Mouse (Mus musculus) forebrain, postnatal 0 days (tissue): ENCODE results near the gene Lsm12. TPM values are rescaled to one million over a fixed set of nuclear protein-coding genes. Genes with fewer than 3 reads are reported as not detected.

Source experiments
- ATAC-seq: fragments of 200-750 bp; cut with Nextera tagmentation; 2 replicates; pipeline ENCODE4 v1.8.0; 2017; ENCODE audit warnings: mild to moderate bottlenecking, moderate library complexity
- DNase-seq: peaks from one replicate; pipeline ENCODE4 v3.0.0-alpha.2; 2015
- H3K27ac ChIP-seq: fragments of 300-500 bp; sonication (generic); 2 replicates; pipeline ENCODE4 v1.5.1; 2014; ENCODE audit warnings: low read depth, mild to moderate bottlenecking, antibody characterized with exemption, low read length, moderate library complexity, mixed read lengths
- H3K27me3 ChIP-seq: fragments of 300-500 bp; sonication (generic); 2 replicates; pipeline ENCODE4 v1.6.1; 2014; ENCODE audit warnings: mild to moderate bottlenecking, low read length, mixed read lengths; ENCODE audit not compliant: insufficient read depth
- H3K36me3 ChIP-seq: fragments of 300-500 bp; sonication (generic); 2 replicates; pipeline ENCODE4 v1.6.1; 2014; ENCODE audit warnings: mild to moderate bottlenecking, moderate library complexity; ENCODE audit not compliant: insufficient read depth
- H3K4me1 ChIP-seq: fragments of 300-500 bp; sonication (generic); 2 replicates; pipeline ENCODE4 v1.6.1; 2014; ENCODE audit warnings: antibody characterized with exemption; ENCODE audit not compliant: insufficient read depth
- H3K4me2 ChIP-seq: fragments of 300-500 bp; sonication (generic); 2 replicates; pipeline ENCODE4 v1.6.1; 2014; ENCODE audit warnings: low read depth, mild to moderate bottlenecking, moderate library complexity
- H3K4me3 ChIP-seq: fragments of 300-500 bp; sonication (generic); 2 replicates; pipeline ENCODE4 v1.5.1; 2014; ENCODE audit warnings: low read depth, low read length, mixed read lengths
- H3K9ac ChIP-seq: fragments of 300-500 bp; sonication (generic); 2 replicates; pipeline ENCODE4 v1.6.1; 2014; ENCODE audit warnings: mild to moderate bottlenecking
- H3K9me3 ChIP-seq: fragments of 300-500 bp; sonication (generic); 2 replicates; pipeline ENCODE4 v1.6.1; 2016; ENCODE audit warnings: low read length
- CTCF ChIP-seq: sonication (generic); IDR thresholded peaks from 2 replicates; pipeline ENCODE4 v1.5.1; 2016; ENCODE audit warnings: antibody characterized with exemption, control low read depth, low read depth
- WGBS: fragments of 180-500 bp; shearing (Covaris S2); extraction: QIAGEN DNeasy Blood & Tissue Kit; methylation state at CpG from one replicate; pipeline ENCODE4 v1.1.7; 2014; 5-methylcytosine and 5-hydroxymethylcytosine counted together
- polyA plus RNA-seq: library from polyadenylated mRNA; unstranded; fragments of >200 nt; fragmentation: Nextera tagmentation; extraction: Ambion mirVana; gene quantifications from 2 replicates; pipeline ENCODE4 v1.2.1, GENCODE M21; 2015
- total RNA-seq: library from RNA; depleted of rRNA; stranded (reverse); fragments of >200 nt; gene quantifications from 2 replicates; pipeline ENCODE4 v1.2.3, GENCODE M21; 2014

The Lsm12 gene
- total and polyA plus RNA-seq, 2 experiments from 2014 or later = 86.4 to 145 TPM

- no peaks in the 10 kb centered on the region for H3K9me3 ChIP-seq
- ATAC-seq (no peak), DNase-seq (no peak)
- peaks cover 5% of the 10 kb centered on the region for H3K4me1 ChIP-seq
- no peak overlapping the region for H3K27ac ChIP-seq
- H3K36me3 ChIP-seq = peaks cover 19% of the 10 kb centered on the region
- TF ChIP-seq CTCF = no peak
- no peaks in the 10 kb centered on the region for H3K27me3 ChIP-seq
- H3K9ac ChIP-seq = no peak overlapping the region
- WGBS = 15% methylated on average over 1 of the region's 1 CpGs
- H3K4me3 ChIP-seq = peak overlapping the region; percentile 79; the same call in 1 of the 2 replicates
- no peak overlapping the region; the same call in 1 of the 2 replicates for H3K4me2 ChIP-seq
These were observed 28.4 kb downstream of the Lsm12 start for GRCm38 (mm10) chr11:102156786-102157089.

- H3K9me3 ChIP-seq = no peaks in the 10 kb centered on the region
- TF ChIP-seq CTCF = peak; percentile 54
- H3K4me2 ChIP-seq = peak within 1 kb of the TSS; percentile 90
- H3K27me3 ChIP-seq = no peaks in the 10 kb centered on the region
- WGBS = 0% methylated on average over 37 of the region's 37 CpGs
- H3K4me3 ChIP-seq = peak within 1 kb of the TSS; percentile 79
- ATAC-seq = peak; percentile 97
- H3K4me1 ChIP-seq = peaks cover 5% of the 10 kb centered on the region
- peak within 1 kb of the TSS; percentile 67 for H3K27ac ChIP-seq
- H3K36me3 ChIP-seq = peaks cover 17% of the 10 kb centered on the region
- DNase-seq = peak; percentile 95
- H3K9ac ChIP-seq = peak within 1 kb of the TSS; percentile 70
These were observed 28.9 kb downstream of the Lsm12 start, which contains the start of gene Tmem101 for GRCm38 (mm10) chr11:102156039-102156785. Tmem101 (minus strand) TSS chr11:102156404.

- DNase-seq (no peak), ATAC-seq (no peak)
- no peak overlapping the region for H3K4me3 ChIP-seq
- 13% methylated on average over 34 of the region's 34 CpGs for WGBS
- no peak overlapping the region for H3K27ac ChIP-seq
- no peaks in the 10 kb centered on the region for H3K36me3 ChIP-seq
- no peaks in the 10 kb centered on the region for H3K9me3 ChIP-seq
- H3K27me3 ChIP-seq = peaks cover 52% of the 10 kb centered on the region
- no peak overlapping the region for H3K4me2 ChIP-seq
- no peak for TF ChIP-seq CTCF
- no peak overlapping the region for H3K9ac ChIP-seq
- H3K4me1 ChIP-seq = no peaks in the 10 kb centered on the region
These were observed 37.7 kb downstream of the Lsm12 start for GRCm38 (mm10) chr11:102147213-102147989.

- Histone ChIP-seq H3K4me1 (no peaks in the 10 kb centered on the region), H3K36me3 (no peaks in the 10 kb centered on the region), H3K4me2 (no peak overlapping the region), H3K27ac (no peak overlapping the region), H3K4me3 (no peak overlapping the region), H3K27me3 (peaks cover 52% of the 10 kb centered on the region), H3K9me3 (no peaks in the 10 kb centered on the region), H3K9ac (no peak overlapping the region)
- no peak for TF ChIP-seq CTCF
- ATAC-seq (no peak), DNase-seq (no peak)
- WGBS = 10% methylated on average over 16 of the region's 17 CpGs
These were observed 38.6 kb downstream of the Lsm12 start for GRCm38 (mm10) chr11:102146531-102146930.

- H3K36me3 ChIP-seq = no peaks in the 10 kb centered on the region
- H3K27ac ChIP-seq = no peak overlapping the region
- no peak for TF ChIP-seq CTCF
- ATAC-seq = no peak
- no peak for DNase-seq
- no peak overlapping the region for H3K4me2 ChIP-seq
- H3K9ac ChIP-seq = no peak overlapping the region
- no peaks in the 10 kb centered on the region for H3K9me3 ChIP-seq
- no peaks in the 10 kb centered on the region for H3K4me1 ChIP-seq
- WGBS = 7% methylated on average over 16 of the region's 16 CpGs
- no peak overlapping the region for H3K4me3 ChIP-seq
- peaks cover 52% of the 10 kb centered on the region for H3K27me3 ChIP-seq
These were observed 39.1 kb downstream of the Lsm12 start for GRCm38 (mm10) chr11:102146005-102146404.

GRCm38 (mm10) chr11:102145471-102146001 lies 39.6 kb downstream of the Lsm12 start, which contains the start of gene Nags:
Nags (plus strand) TSS chr11:102145513.
- H3K9ac ChIP-seq = peak within 1 kb of the TSS; percentile 18; the same call in 1 of the 2 replicates
- no peak within 1 kb of the TSS for H3K27ac ChIP-seq
- whole genome bisulfite sequencing = 3% methylated on average over 50 of the region's 50 CpGs
- no peaks in the 10 kb centered on the region for H3K4me1 ChIP-seq
- no peak for TF ChIP-seq CTCF
- DNase-seq (no peak), ATAC-seq (no peak)
- H3K4me3 ChIP-seq = peak within 1 kb of the TSS; percentile 11; the same call in 1 of the 2 replicates
- no peaks in the 10 kb centered on the region for H3K36me3 ChIP-seq
- no peaks in the 10 kb centered on the region for H3K9me3 ChIP-seq
- H3K4me2 ChIP-seq = peak within 1 kb of the TSS; percentile 30
- H3K27me3 ChIP-seq = peaks cover 52% of the 10 kb centered on the region
